Mouse (Mus musculus): ENCODE results near the gene Slc46a3. TPM values are rescaled to one million over a fixed set of nuclear protein-coding genes. Genes with fewer than 3 reads are reported as not detected.

Gene Slc46a3
- polyA plus RNA-seq, 1 experiment from 2014 or later: 4.0 TPM

GRCm38 (mm10) chr5:147834841-147835500 lies 59.6 kb downstream of the Slc46a3 start:
- Histone ChIP-seq H3K36me3 (ENCODE audit: control insufficient read depth, insufficient read depth, low read length) (no peaks in the 10 kb centered on the region), H3K9me3 (replicated peaks; ENCODE audit: control insufficient read depth, low read length) (no peaks in the 10 kb centered on the region), H3K4me3 (ENCODE audit: low read depth, low read length) (no peak overlapping the region), H3K27me3 (replicated peaks; ENCODE audit: control insufficient read depth, insufficient read depth, low read length) (no peaks in the 10 kb centered on the region), H3K4me2 (ENCODE audit: low read length) (no peak overlapping the region), H3K27ac (ENCODE audit: low read depth, low read length) (no peak overlapping the region), H3K9ac (ENCODE audit: low read length) (no peak overlapping the region; the same call in 1 of the 2 replicates), H3K4me1 (ENCODE audit: control insufficient read depth, insufficient read depth, low read length) (no peaks in the 10 kb centered on the region)
- DNase-seq (ENCODE audit: low spot score) (no peak), ATAC-seq (no peak)
- WGBS: 5% methylated on average over 17 of the region's 17 CpGs

GRCm38 (mm10) chr5:147832842-147833241 lies 61.8 kb downstream of the Slc46a3 start:
- no peak overlapping the region for H3K4me3 ChIP-seq (ENCODE audit: low read depth, low read length)
- no peak overlapping the region for H3K9ac ChIP-seq (ENCODE audit: low read length)
- no peaks in the 10 kb centered on the region for H3K27me3 ChIP-seq (replicated peaks; ENCODE audit: control insufficient read depth, insufficient read depth, low read length)
- no peak overlapping the region for H3K27ac ChIP-seq (ENCODE audit: low read depth, low read length)
- H3K36me3 ChIP-seq (ENCODE audit: control insufficient read depth, insufficient read depth, low read length): no peaks in the 10 kb centered on the region
- no peak for ATAC-seq
- 75% methylated on average over 14 of the region's 14 CpGs for whole genome bisulfite sequencing
- H3K9me3 ChIP-seq (replicated peaks; ENCODE audit: control insufficient read depth, low read length): no peaks in the 10 kb centered on the region
- no peak overlapping the region for H3K4me2 ChIP-seq (ENCODE audit: low read length)
- no peak for DNase-seq (ENCODE audit: low spot score)
- no peaks in the 10 kb centered on the region for H3K4me1 ChIP-seq (ENCODE audit: control insufficient read depth, insufficient read depth, low read length)

- H3K27ac ChIP-seq (ENCODE audit: low read depth, low read length): no peak overlapping the region
- no peak overlapping the region for H3K9ac ChIP-seq (ENCODE audit: low read length)
- no peaks in the 10 kb centered on the region for H3K9me3 ChIP-seq (replicated peaks; ENCODE audit: control insufficient read depth, low read length)
- H3K4me1 ChIP-seq (ENCODE audit: control insufficient read depth, insufficient read depth, low read length): no peaks in the 10 kb centered on the region
- no peaks in the 10 kb centered on the region for H3K27me3 ChIP-seq (replicated peaks; ENCODE audit: control insufficient read depth, insufficient read depth, low read length)
- H3K4me3 ChIP-seq (ENCODE audit: low read depth, low read length): no peak overlapping the region
- DNase-seq (ENCODE audit: low spot score): no peak
- H3K36me3 ChIP-seq (ENCODE audit: control insufficient read depth, insufficient read depth, low read length): no peaks in the 10 kb centered on the region
- ATAC-seq: no peak
- WGBS: 73% methylated on average over 8 of the region's 8 CpGs
- no peak overlapping the region for H3K4me2 ChIP-seq (ENCODE audit: low read length)
These were observed 65.8 kb downstream of the Slc46a3 start for GRCm38 (mm10) chr5:147828846-147829245.

Other genes with a start within 250 kb of the Slc46a3 start
- gene Flt1, start 168.8 kb downstream of the Slc46a3 start, polyA plus RNA-seq (2014; fragmentation: Nextera tagmentation; extraction: Ambion mirVana): 6.5 and 7.6 TPM in 2 replicates
- gene Pomp, start 34.4 kb downstream of the Slc46a3 start, polyA plus RNA-seq (2014; fragmentation: Nextera tagmentation; extraction: Ambion mirVana): 513 and 580 TPM in 2 replicates
- gene Mtus2, start 62.5 kb upstream of the Slc46a3 start, polyA plus RNA-seq (2014; fragmentation: Nextera tagmentation; extraction: Ambion mirVana): 17.0 and 20.4 TPM in 2 replicates